Mouse (Mus musculus) liver, embryonic 12.5 days (tissue): ENCODE measurements at regions not wholly inside any gene's neighbourhood (a gene's known extent, or its start where the extent isn't known, plus 50 kb on each side); places are given as distances from the start of the nearest gene placed in this dataset.

ENCODE experiments used
- ATAC-seq: fragments of 200-750 bp; cut with Nextera tagmentation; 2 replicates; pipeline ENCODE4 v1.8.0; 2017; ENCODE audit warnings: moderate number of reproducible peaks, mild to moderate bottlenecking, moderate library complexity
- H3K27ac ChIP-seq: fragments of 300-500 bp; sonication (generic); 2 replicates; pipeline ENCODE4 v1.5.1; 2016; ENCODE audit warnings: mild to moderate bottlenecking
- H3K27me3 ChIP-seq: fragments of 300-500 bp; sonication (generic); replicated peaks from 2 replicates; pipeline ENCODE4 v1.6.1; 2016; ENCODE audit warnings: mild to moderate bottlenecking, moderate library complexity
- H3K36me3 ChIP-seq: fragments of 300-500 bp; sonication (generic); 2 replicates; pipeline ENCODE4 v1.6.1; 2016; ENCODE audit warnings: mild to moderate bottlenecking, moderate library complexity
- H3K4me1 ChIP-seq: fragments of 300-500 bp; sonication (generic); 2 replicates; pipeline ENCODE4 v1.6.1; 2016
- H3K4me2 ChIP-seq: fragments of 300-500 bp; sonication (generic); 2 replicates; pipeline ENCODE4 v1.6.1; 2016; ENCODE audit warnings: mild to moderate bottlenecking, moderate library complexity
- H3K4me3 ChIP-seq: fragments of 300-500 bp; sonication (generic); 2 replicates; pipeline ENCODE4 v1.5.1; 2016; ENCODE audit warnings: mild to moderate bottlenecking, moderate library complexity
- H3K9ac ChIP-seq: fragments of 300-500 bp; sonication (generic); 2 replicates; pipeline ENCODE4 v1.6.1; 2016; ENCODE audit warnings: mild to moderate bottlenecking, moderate library complexity
- H3K9me3 ChIP-seq: fragments of 300-500 bp; sonication (generic); replicated peaks from 2 replicates; pipeline ENCODE4 v1.6.1; 2016; ENCODE audit warnings: mild to moderate bottlenecking, moderate library complexity
- WGBS: fragments of 180-500 bp; shearing (Covaris S2); methylation state at CpG from one replicate; pipeline ENCODE4 v1.1.7; 2016; ENCODE audit not compliant: insufficient replicate concordance; 5-methylcytosine and 5-hydroxymethylcytosine counted together

DNA sequence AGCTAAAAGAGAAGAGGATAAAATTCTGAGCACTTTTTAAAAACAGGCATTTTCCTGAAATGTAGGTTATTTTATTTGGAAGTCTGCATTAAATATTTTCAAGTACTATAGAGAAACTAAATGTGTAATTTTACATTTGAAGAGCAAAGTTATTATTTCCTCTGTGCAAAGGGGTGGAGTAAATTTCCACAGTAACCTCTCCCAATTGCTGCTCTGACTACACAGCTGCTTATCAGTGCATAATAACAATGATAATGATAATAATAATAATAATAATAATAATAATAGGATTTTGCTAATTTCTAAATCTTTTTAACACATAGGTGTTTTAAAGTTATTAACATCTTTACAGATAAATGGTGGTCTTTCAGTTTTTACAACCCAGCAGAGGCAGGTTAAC, 258.5 kb downstream of the Gm10295 start:
- H3K4me3 ChIP-seq: no peak overlapping the region
- H3K9ac ChIP-seq: no peak overlapping the region
- H3K36me3 ChIP-seq: no peaks in the 10 kb centered on the region
- no peaks in the 10 kb centered on the region for H3K27me3 ChIP-seq
- peak; percentile 62; the same call in 1 of the 2 replicates for ATAC-seq
- H3K27ac ChIP-seq: peak overlapping the region; percentile 51; the same call in 1 of the 2 replicates
- peak overlapping the region; percentile 44 for H3K4me2 ChIP-seq
- no peaks in the 10 kb centered on the region for H3K9me3 ChIP-seq
- H3K4me1 ChIP-seq: peaks cover 30% of the 10 kb centered on the region

GRCm38 (mm10) chr7:71092301-71092700, 259.0 kb downstream of the Gm10295 start:
- H3K4me1 ChIP-seq: peaks cover 30% of the 10 kb centered on the region
- no peaks in the 10 kb centered on the region for H3K36me3 ChIP-seq
- H3K4me2 ChIP-seq: no peak overlapping the region
- H3K9me3 ChIP-seq: no peaks in the 10 kb centered on the region
- H3K27me3 ChIP-seq: no peaks in the 10 kb centered on the region
- no peak overlapping the region for H3K27ac ChIP-seq
- no peak for ATAC-seq
- H3K9ac ChIP-seq: no peak overlapping the region
- 51% methylated on average over 3 of the region's 3 CpGs for WGBS
- H3K4me3 ChIP-seq: no peak overlapping the region

DNA sequence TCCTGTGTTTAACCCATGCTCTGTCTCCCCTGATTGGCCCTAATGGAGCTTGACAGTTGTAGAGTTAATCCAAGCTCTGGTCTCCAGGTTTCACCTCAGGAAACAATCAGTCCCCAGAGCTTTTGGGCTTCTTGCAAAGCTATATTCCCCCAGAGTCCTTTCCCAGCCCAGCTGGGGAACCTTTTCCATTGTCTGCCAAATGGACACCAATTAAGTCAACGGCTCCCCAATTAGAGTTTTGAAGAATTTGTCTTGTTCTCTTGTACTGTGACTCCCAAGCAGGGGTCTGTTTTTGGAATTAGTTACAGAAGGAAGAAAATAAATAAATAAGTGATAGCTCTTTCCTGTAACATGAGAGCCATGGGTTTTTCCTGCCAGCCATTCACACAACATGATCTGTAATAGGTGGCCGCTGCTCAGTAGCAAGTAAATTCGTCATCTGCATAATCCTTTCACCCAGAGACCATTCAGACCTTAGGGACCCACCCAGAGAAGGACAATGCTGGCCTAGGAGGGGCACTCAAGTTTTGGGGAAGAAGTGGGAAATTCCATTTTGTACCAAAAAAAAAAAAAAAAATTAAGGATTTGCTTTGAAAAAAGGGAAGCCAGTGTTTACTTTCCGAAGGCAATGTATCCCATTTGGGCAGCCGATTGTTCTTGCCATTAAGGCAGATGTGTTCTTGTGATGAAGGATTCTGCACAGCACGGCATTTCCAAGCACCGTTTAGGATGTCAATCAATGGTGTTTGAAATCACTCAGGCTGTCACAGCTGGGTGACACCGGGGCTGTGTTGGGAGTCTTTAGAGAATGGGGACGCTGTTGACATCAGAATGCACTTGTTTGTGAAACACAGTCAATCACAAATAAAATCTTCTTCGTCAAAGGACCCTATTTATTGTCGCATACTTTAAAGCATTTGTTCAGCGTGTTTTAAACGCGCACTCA, 286.6 kb downstream of the Gm10295 start:
- Histone ChIP-seq H3K27me3 (no peaks in the 10 kb centered on the region), H3K36me3 (no peaks in the 10 kb centered on the region), H3K4me1 (no peaks in the 10 kb centered on the region), H3K9ac (no peak overlapping the region), H3K4me2 (no peak overlapping the region), H3K27ac (no peak overlapping the region), H3K9me3 (no peaks in the 10 kb centered on the region), H3K4me3 (no peak overlapping the region)
- ATAC-seq: no peak
- 40% methylated on average over 14 of the region's 14 CpGs for WGBS

DNA sequence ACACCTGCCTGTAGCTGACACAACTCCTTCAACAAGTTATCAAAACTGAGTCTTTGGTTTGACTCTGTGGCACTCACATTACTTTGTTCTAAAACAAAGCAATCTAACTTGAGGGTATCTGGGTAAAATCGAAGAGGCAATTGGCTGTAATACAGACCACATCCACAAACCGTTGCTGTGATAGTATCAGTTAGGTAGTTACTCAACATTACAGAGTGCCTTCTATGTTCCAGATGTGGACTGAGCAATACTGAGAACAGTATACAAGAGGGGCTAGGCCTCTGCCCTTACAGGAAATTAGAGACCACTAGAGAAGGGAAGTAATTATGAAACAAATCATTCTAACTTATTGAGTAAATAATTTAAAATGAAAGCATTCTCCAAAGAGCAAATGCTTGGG, 300.5 kb downstream of the Gm10295 start:
- no peak for ATAC-seq
- Histone ChIP-seq H3K4me1 (no peaks in the 10 kb centered on the region), H3K27ac (no peak overlapping the region), H3K9ac (no peak overlapping the region), H3K9me3 (no peaks in the 10 kb centered on the region), H3K36me3 (no peaks in the 10 kb centered on the region), H3K4me3 (no peak overlapping the region), H3K27me3 (no peaks in the 10 kb centered on the region), H3K4me2 (no peak overlapping the region)
- WGBS: 56% methylated on average over 2 of the region's 2 CpGs

DNA sequence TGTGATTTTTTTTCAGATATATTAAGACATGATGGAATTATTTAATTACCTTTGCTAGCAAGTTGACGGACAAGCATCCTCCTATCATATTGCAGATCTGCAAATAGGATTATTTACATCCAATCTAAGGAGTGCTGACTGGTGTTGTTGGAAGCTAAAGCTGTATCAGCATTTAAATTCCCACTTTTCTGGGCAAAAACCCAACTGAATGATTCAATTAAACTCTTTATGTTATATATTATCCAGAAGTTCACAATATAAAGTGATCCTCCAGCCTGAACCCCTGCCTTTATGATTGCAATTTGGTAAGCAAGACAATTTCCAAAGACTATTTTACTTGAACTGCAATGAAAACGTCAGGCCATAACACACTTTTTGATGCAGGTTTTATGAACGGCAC, 304.1 kb downstream of the Gm10295 start:
- 73% methylated on average over 3 of the region's 3 CpGs for WGBS
- no peak for ATAC-seq
- H3K27me3 ChIP-seq: no peaks in the 10 kb centered on the region
- H3K9me3 ChIP-seq: no peaks in the 10 kb centered on the region
- H3K4me1 ChIP-seq: no peaks in the 10 kb centered on the region
- no peak overlapping the region for H3K4me3 ChIP-seq
- no peak overlapping the region for H3K4me2 ChIP-seq
- no peak overlapping the region for H3K9ac ChIP-seq
- no peak overlapping the region for H3K27ac ChIP-seq
- H3K36me3 ChIP-seq: no peaks in the 10 kb centered on the region

DNA sequence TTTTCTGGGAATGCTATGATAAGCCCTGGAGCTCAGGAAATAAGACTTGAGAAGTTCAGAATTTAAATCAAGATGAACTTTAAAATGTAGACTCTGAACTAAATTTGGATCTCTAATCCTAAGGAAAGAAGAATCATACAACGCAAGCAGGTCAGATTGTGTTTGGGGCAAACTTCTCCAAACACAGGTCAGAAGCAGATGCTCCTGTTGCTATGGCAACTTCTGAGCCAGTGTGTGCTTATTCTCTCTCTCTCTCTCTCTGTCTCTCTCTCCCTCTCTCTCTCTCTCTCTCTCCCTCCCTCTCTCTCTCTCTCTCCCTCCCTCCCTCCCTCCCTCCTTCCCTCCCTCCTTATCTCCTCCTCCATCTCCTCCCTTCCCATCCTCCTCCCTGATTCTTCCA, 304.7 kb downstream of the Gm10295 start:
- no peak overlapping the region for H3K27ac ChIP-seq
- no peak overlapping the region for H3K4me2 ChIP-seq
- no peaks in the 10 kb centered on the region for H3K36me3 ChIP-seq
- no peak for ATAC-seq
- H3K4me3 ChIP-seq: no peak overlapping the region
- H3K9ac ChIP-seq: no peak overlapping the region
- 48% methylated on average over 1 of the region's 1 CpGs for WGBS
- H3K4me1 ChIP-seq: no peaks in the 10 kb centered on the region
- H3K9me3 ChIP-seq: no peaks in the 10 kb centered on the region
- H3K27me3 ChIP-seq: no peaks in the 10 kb centered on the region

DNA sequence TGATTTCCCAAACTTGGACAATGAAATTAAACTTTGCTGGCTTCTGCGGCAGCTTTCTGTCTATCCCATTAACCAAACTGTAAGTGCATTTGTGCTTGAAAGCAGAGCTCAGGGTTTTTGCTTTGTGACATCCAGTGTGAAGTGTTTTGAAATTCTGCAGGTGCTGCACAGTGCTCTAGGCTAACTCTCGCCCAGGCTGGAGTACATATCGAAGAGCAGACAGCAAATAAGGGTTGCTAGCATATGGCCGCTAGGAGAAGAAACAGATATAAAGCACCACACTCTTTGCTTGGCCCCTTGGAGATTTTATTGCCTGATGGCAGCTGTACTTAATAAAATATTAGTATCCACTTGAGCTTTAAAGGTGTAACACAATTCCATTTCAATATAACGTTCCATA, 307.5 kb downstream of the Gm10295 start:
- no peak overlapping the region for H3K9ac ChIP-seq
- no peak overlapping the region for H3K4me2 ChIP-seq
- H3K9me3 ChIP-seq: no peaks in the 10 kb centered on the region
- H3K4me1 ChIP-seq: no peaks in the 10 kb centered on the region
- WGBS: 73% methylated on average over 5 of the region's 5 CpGs
- no peaks in the 10 kb centered on the region for H3K36me3 ChIP-seq
- ATAC-seq: no peak
- no peaks in the 10 kb centered on the region for H3K27me3 ChIP-seq
- no peak overlapping the region for H3K27ac ChIP-seq
- no peak overlapping the region for H3K4me3 ChIP-seq

DNA sequence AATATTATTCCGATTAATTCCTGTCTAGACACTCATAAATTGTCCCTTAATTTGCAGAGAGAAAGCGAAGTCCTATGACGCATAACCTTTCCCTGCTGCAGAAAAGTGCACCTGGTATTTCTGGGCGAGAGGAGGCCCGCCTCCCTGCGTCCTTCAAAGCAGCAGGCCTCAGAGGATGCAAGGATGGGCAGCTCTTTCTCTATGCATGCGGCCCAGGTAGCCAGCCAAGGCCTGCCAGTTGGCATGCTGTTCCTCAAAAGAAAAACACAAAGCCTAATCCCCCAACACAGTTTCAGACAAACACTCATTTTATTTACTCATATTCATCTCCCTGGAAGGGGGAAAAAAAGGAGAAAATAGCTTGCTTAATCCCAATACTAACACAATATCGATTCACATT, 308.2 kb downstream of the Gm10295 start:
- no peak for ATAC-seq
- WGBS: 68% methylated on average over 8 of the region's 8 CpGs

GRCm38 (mm10) chr7:71041388-71041787, 309.9 kb downstream of the Gm10295 start:
- Histone ChIP-seq H3K4me3 (no peak overlapping the region), H3K27me3 (no peaks in the 10 kb centered on the region), H3K4me1 (no peaks in the 10 kb centered on the region), H3K9me3 (no peaks in the 10 kb centered on the region), H3K9ac (no peak overlapping the region), H3K36me3 (no peaks in the 10 kb centered on the region), H3K4me2 (no peak overlapping the region), H3K27ac (no peak overlapping the region)
- no peak for ATAC-seq
- 67% methylated on average over 3 of the region's 3 CpGs for whole genome bisulfite sequencing

More for the DNA sequence above, 308.2 kb downstream of the Gm10295 start:
- Histone ChIP-seq H3K9ac (no peak overlapping the region), H3K27ac (no peak overlapping the region), H3K4me2 (no peak overlapping the region), H3K4me3 (no peak overlapping the region), H3K27me3 (no peaks in the 10 kb centered on the region), H3K4me1 (no peaks in the 10 kb centered on the region), H3K36me3 (no peaks in the 10 kb centered on the region), H3K9me3 (no peaks in the 10 kb centered on the region)

DNA sequence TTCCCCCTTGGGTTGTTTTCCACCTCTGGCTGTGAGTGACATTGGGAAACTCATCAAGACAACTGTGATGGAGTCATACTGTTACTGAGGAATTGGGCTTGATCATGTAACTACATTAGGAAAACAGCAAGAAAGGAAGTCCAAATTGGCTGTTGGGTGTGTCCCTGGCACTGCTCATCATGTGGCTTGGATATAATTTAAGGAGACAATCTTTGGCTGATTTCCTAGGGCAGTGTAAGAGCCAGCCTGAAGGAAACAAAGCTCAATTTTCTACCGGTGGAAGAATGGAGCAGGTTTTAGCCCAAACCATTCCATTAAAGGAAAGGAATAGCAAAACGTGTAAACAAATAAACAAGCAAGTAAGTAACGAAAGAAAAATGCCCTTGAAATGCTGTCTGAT, 310.4 kb downstream of the Gm10295 start:
- Histone ChIP-seq H3K4me3 (no peak overlapping the region), H3K27ac (no peak overlapping the region), H3K4me2 (no peak overlapping the region), H3K4me1 (no peaks in the 10 kb centered on the region), H3K27me3 (no peaks in the 10 kb centered on the region), H3K9me3 (no peaks in the 10 kb centered on the region), H3K9ac (no peak overlapping the region), H3K36me3 (no peaks in the 10 kb centered on the region)
- no peak for ATAC-seq
- 67% methylated on average over 3 of the region's 3 CpGs for WGBS

- Histone ChIP-seq H3K4me1 (no peaks in the 10 kb centered on the region), H3K9ac (no peak overlapping the region), H3K27me3 (no peaks in the 10 kb centered on the region), H3K9me3 (no peaks in the 10 kb centered on the region), H3K4me3 (no peak overlapping the region), H3K36me3 (no peaks in the 10 kb centered on the region), H3K27ac (no peak overlapping the region), H3K4me2 (no peak overlapping the region)
- 67% methylated on average over 5 of the region's 5 CpGs for WGBS
- ATAC-seq: no peak
Measured at GRCm38 (mm10) chr7:71038537-71038936, 312.7 kb downstream of the Gm10295 start.

- H3K27ac ChIP-seq: no peak overlapping the region
- WGBS: 75% methylated on average over 12 of the region's 12 CpGs
Measured at GRCm38 (mm10) chr7:71033121-71033520, 318.2 kb downstream of the Gm10295 start.

More at GRCm38 (mm10) chr7:71033121-71033520, 318.2 kb downstream of the Gm10295 start:
- no peak for ATAC-seq
- Histone ChIP-seq H3K9me3 (no peaks in the 10 kb centered on the region), H3K4me1 (no peaks in the 10 kb centered on the region), H3K27me3 (no peaks in the 10 kb centered on the region), H3K4me2 (no peak overlapping the region), H3K9ac (no peak overlapping the region), H3K36me3 (no peaks in the 10 kb centered on the region), H3K4me3 (no peak overlapping the region)
